ENCODE assay signal across 16 mouse cellular contexts in genomic region chr1:172317946-172318345, GRCm38 (mm10). TPM values are rescaled to one million over a fixed set of nuclear protein-coding genes. Genes with fewer than 3 reads are reported as not detected.
DNase-seq lines count a peak whose midpoint lies in the region; ATAC-seq and TF ChIP-seq lines count a peak whose summit lies in the region.
"Had no signal": no experiment of that assay in that cellular context is flagged by ENCODE, and none has a peak within 500 bp of the region (broad histone marks: within the 10 kb centered on the region; RNA-seq: fewer than 3 reads in every experiment).

No protein-coding gene starts in this region.

- ATAC-seq in forebrain, embryonic 11.5 days (replicated peaks; ENCODE audit: low FRiP score): no peak
- ATAC-seq in forebrain, embryonic 16.5 days: no peak
- ATAC-seq in neural tube, embryonic 11.5 days (ENCODE audit: insufficient read depth, low FRiP score, low TSS enrichment): no peak
- no peak for ATAC-seq in midbrain, postnatal 0 days (ENCODE audit: low FRiP score)
- no peak for ATAC-seq in kidney, embryonic 14.5 days (ENCODE audit: low FRiP score, low TSS enrichment)

- peaks cover 16% of the 10 kb centered on the region; the same call in 1 of the 2 replicates for H3K4me1 ChIP-seq in forebrain, embryonic 11.5 days (replicated peaks; ENCODE audit: control insufficient read depth, insufficient read depth, low read length)
- peaks cover 54% of the 10 kb centered on the region for H3K4me1 ChIP-seq in forebrain, embryonic 16.5 days (replicated peaks; ENCODE audit: control insufficient read depth, insufficient read depth, low read length)
- H3K4me1 ChIP-seq in neural tube, embryonic 11.5 days (ENCODE audit: control insufficient read depth, insufficient read depth, low read length): peaks cover 41% of the 10 kb centered on the region
- peaks cover 4% of the 10 kb centered on the region; the same call in 1 of the 2 replicates for H3K4me1 ChIP-seq in midbrain, postnatal 0 days (ENCODE audit: insufficient read depth, low read length)
- peaks cover 14% of the 10 kb centered on the region; the same call in 1 of the 2 replicates for H3K4me1 ChIP-seq in kidney, embryonic 14.5 days (ENCODE audit: control insufficient read depth, insufficient read depth, low read length)

- DNase-seq in forebrain, embryonic 11.5 days (ENCODE audit: low spot score): peak; percentile 61
- DNase-seq in neural tube, embryonic 11.5 days (ENCODE audit: low spot score): peak; percentile 10
- no peak for DNase-seq in neural tube, embryonic 10.5 days (ENCODE audit: extremely low spot score, low spot score)
- DNase-seq in cerebellum, postnatal 36 days: peak; percentile 55 to 58
- no peak for DNase-seq in midbrain, postnatal 0 days (ENCODE audit: low spot score)
- DNase-seq in c-Kit-positive CD71-positive TER-119-positive erythroid progenitor cells, embryonic 14.5 days (ENCODE audit: low spot score): no peak
- DNase-seq: heart, adult 18-20 months; thymus, postnatal 25 days had no signal

- 57% methylated on average over 15 of the region's 15 CpGs for WGBS in forebrain, embryonic 11.5 days
- WGBS in forebrain, embryonic 16.5 days: 58% methylated on average over 15 of the region's 15 CpGs
- 39% methylated on average over 14 of the region's 15 CpGs for WGBS in neural tube, embryonic 11.5 days
- WGBS in midbrain, postnatal 0 days: 55% methylated on average over 15 of the region's 15 CpGs
- 75% methylated on average over 15 of the region's 15 CpGs for WGBS in kidney, embryonic 14.5 days

- H3K9ac ChIP-seq in forebrain, embryonic 11.5 days (ENCODE audit: low read length): no peak overlapping the region; the same call in none of the 2 replicates
- no peak overlapping the region for H3K9ac ChIP-seq in forebrain, embryonic 16.5 days (replicated peaks; ENCODE audit: low read depth, low read length)
- H3K9ac ChIP-seq in neural tube, embryonic 11.5 days (ENCODE audit: low read length): 0 out of 2 replicates have a peak overlapping the region, but pooled peaks have one; percentile 22
- no peak overlapping the region for H3K9ac ChIP-seq in midbrain, postnatal 0 days (replicated peaks; ENCODE audit: low read length, poor library complexity, severe bottlenecking)
- H3K9ac ChIP-seq in kidney, embryonic 14.5 days (ENCODE audit: low read depth, low read length): no peak overlapping the region; the same call in 1 of the 2 replicates
- H3K9ac ChIP-seq: embryonic facial prominence, embryonic 12.5 days; limb, embryonic 15.5 days; lung, embryonic 15.5 days had no signal

- TF ChIP-seq CTCF in midbrain, postnatal 0 days (IDR thresholded peaks at IDR 0.05): peak; percentile 8; the same call in 1 of the 2 replicates

- no peak overlapping the region for H3K4me3 ChIP-seq in forebrain, embryonic 11.5 days (ENCODE audit: low read depth, low read length)
- H3K4me3 ChIP-seq in forebrain, embryonic 16.5 days (replicated peaks; ENCODE audit: low read length): no peak overlapping the region
- H3K4me3 ChIP-seq in neural tube, embryonic 11.5 days (ENCODE audit: low read depth, low read length): no peak overlapping the region
- H3K4me3 ChIP-seq in midbrain, postnatal 0 days (ENCODE audit: low read depth, low read length): no peak overlapping the region
- H3K4me3 ChIP-seq in kidney, embryonic 14.5 days (ENCODE audit: low read length): no peak overlapping the region
- H3K4me3 ChIP-seq: embryonic facial prominence, embryonic 12.5 days; limb, embryonic 15.5 days; lung, embryonic 15.5 days had no signal

- no peaks in the 10 kb centered on the region for H3K27me3 ChIP-seq in forebrain, embryonic 11.5 days (ENCODE audit: control insufficient read depth, insufficient read depth, low read length)
- no peaks in the 10 kb centered on the region for H3K27me3 ChIP-seq in forebrain, embryonic 16.5 days (replicated peaks; ENCODE audit: control insufficient read depth, insufficient read depth, low read length)
- no peaks in the 10 kb centered on the region for H3K27me3 ChIP-seq in neural tube, embryonic 11.5 days (ENCODE audit: control insufficient read depth, insufficient read depth, low read length)
- no peaks in the 10 kb centered on the region for H3K27me3 ChIP-seq in midbrain, postnatal 0 days (ENCODE audit: insufficient read depth, low read length)
- no peaks in the 10 kb centered on the region for H3K27me3 ChIP-seq in kidney, embryonic 14.5 days (ENCODE audit: control insufficient read depth, insufficient read depth, low read length)
- H3K27me3 ChIP-seq: embryonic facial prominence, embryonic 12.5 days; limb, embryonic 15.5 days; lung, embryonic 15.5 days had no signal

- H3K36me3 ChIP-seq in forebrain, embryonic 11.5 days (ENCODE audit: control insufficient read depth, insufficient read depth, low read length): peaks cover 4% of the 10 kb centered on the region; the same call in 1 of the 2 replicates
- 0 out of 2 replicates have a peak, but pooled peaks cover 2% of the 10 kb centered on the region for H3K36me3 ChIP-seq in forebrain, embryonic 16.5 days (ENCODE audit: control insufficient read depth, insufficient read depth)
- peaks cover 6% of the 10 kb centered on the region; the same call in 1 of the 2 replicates for H3K36me3 ChIP-seq in neural tube, embryonic 11.5 days (ENCODE audit: control insufficient read depth, insufficient read depth, low read length)
- peaks cover 20% of the 10 kb centered on the region for H3K36me3 ChIP-seq in midbrain, postnatal 0 days (ENCODE audit: insufficient read depth, low read length)
- peaks cover 11% of the 10 kb centered on the region for H3K36me3 ChIP-seq in kidney, embryonic 14.5 days (ENCODE audit: control insufficient read depth, insufficient read depth, low read length)

- H3K27ac ChIP-seq in forebrain, embryonic 11.5 days (ENCODE audit: low read depth, low read length): no peak overlapping the region
- H3K27ac ChIP-seq in forebrain, embryonic 16.5 days (ENCODE audit: low read length): no peak overlapping the region
- 0 out of 2 replicates have a peak overlapping the region, but pooled peaks have one; percentile 34 for H3K27ac ChIP-seq in neural tube, embryonic 11.5 days (ENCODE audit: low read depth, low read length)
- H3K27ac ChIP-seq in midbrain, postnatal 0 days (ENCODE audit: low read depth, low read length): no peak overlapping the region
- no peak overlapping the region for H3K27ac ChIP-seq in kidney, embryonic 14.5 days (ENCODE audit: low read depth, low read length)
- H3K27ac ChIP-seq: embryonic facial prominence, embryonic 12.5 days; limb, embryonic 15.5 days; lung, embryonic 15.5 days had no signal

- H3K9me3 ChIP-seq in forebrain, embryonic 11.5 days (ENCODE audit: control insufficient read depth, low read length): no peaks in the 10 kb centered on the region
- H3K9me3 ChIP-seq in forebrain, embryonic 16.5 days (ENCODE audit: control insufficient read depth, low read length): no peaks in the 10 kb centered on the region
- no peaks in the 10 kb centered on the region for H3K9me3 ChIP-seq in neural tube, embryonic 11.5 days (ENCODE audit: control insufficient read depth, low read length)
- H3K9me3 ChIP-seq in midbrain, postnatal 0 days (ENCODE audit: low read length): no peaks in the 10 kb centered on the region
- no peaks in the 10 kb centered on the region for H3K9me3 ChIP-seq in kidney, embryonic 14.5 days (ENCODE audit: control insufficient read depth, low read length)
- H3K9me3 ChIP-seq: embryonic facial prominence, embryonic 12.5 days; limb, embryonic 15.5 days; lung, embryonic 15.5 days had no signal

- H3K4me2 ChIP-seq in forebrain, embryonic 11.5 days (ENCODE audit: low read depth, low read length, severe bottlenecking): no peak overlapping the region
- no peak overlapping the region for H3K4me2 ChIP-seq in forebrain, embryonic 16.5 days (ENCODE audit: low read length)
- no peak overlapping the region for H3K4me2 ChIP-seq in neural tube, embryonic 11.5 days (ENCODE audit: low read depth)
- H3K4me2 ChIP-seq in midbrain, postnatal 0 days (ENCODE audit: low read depth, low read length, poor library complexity, severe bottlenecking): no peak overlapping the region
- no peak overlapping the region for H3K4me2 ChIP-seq in kidney, embryonic 14.5 days (replicated peaks; ENCODE audit: low read depth, low read length)
- H3K4me2 ChIP-seq: limb, embryonic 15.5 days; lung, embryonic 15.5 days had no signal

RNA-seq across cellular contexts. Expression of gene Kcnj9, which starts 11.2 kb away (rescaled TPM):
- 0.68 and 0.89 TPM in 2 replicates for polyA plus RNA-seq in forebrain, embryonic 11.5 days (2014; fragmentation: Nextera tagmentation; extraction: Ambion mirVana)
- polyA plus RNA-seq in forebrain, embryonic 16.5 days (2015; fragmentation: Nextera tagmentation; extraction: Ambion mirVana): 2.6 and 4.2 TPM in 2 replicates
- polyA plus RNA-seq in neural tube, embryonic 11.5 days (2014; fragmentation: Nextera tagmentation; extraction: Ambion mirVana): 0.30 and 0.84 TPM in 2 replicates
- total RNA-seq in midbrain, postnatal 0 days (2014; rRNA removed): 13.9 and 14.1 TPM in 2 replicates
- 5.8 and 6.7 TPM in 2 replicates for polyA plus RNA-seq in midbrain, postnatal 0 days (2015; fragmentation: Nextera tagmentation; extraction: Ambion mirVana)
- 0.20 TPM in 1 of 2 replicates, not detected in the other for polyA plus RNA-seq in kidney, embryonic 14.5 days (2014; fragmentation: Nextera tagmentation; extraction: Ambion mirVana)
- total RNA-seq: heart, adult 18-20 months; hematopoietic stem cell, adult 5-6 weeks; megakaryocyte-erythroid progenitor cell, adult 5-6 weeks had no signal
- polyA plus RNA-seq: kidney, embryonic 16.5 days had no signal

RNA-seq across cellular contexts. Expression of gene Atp1a2, which starts 20.1 kb away (rescaled TPM):
- polyA plus RNA-seq in forebrain, embryonic 11.5 days (2014; fragmentation: Nextera tagmentation; extraction: Ambion mirVana): 1.5 and 2.1 TPM in 2 replicates
- polyA plus RNA-seq in forebrain, embryonic 16.5 days (2015; fragmentation: Nextera tagmentation; extraction: Ambion mirVana): 42.4 and 47.1 TPM in 2 replicates
- polyA plus RNA-seq in neural tube, embryonic 11.5 days (2014; fragmentation: Nextera tagmentation; extraction: Ambion mirVana): 1.3 and 1.6 TPM in 2 replicates
- total RNA-seq in midbrain, postnatal 0 days (2014; rRNA removed): 398 and 409 TPM in 2 replicates
- polyA plus RNA-seq in midbrain, postnatal 0 days (2015; fragmentation: Nextera tagmentation; extraction: Ambion mirVana): 94.4 and 100 TPM in 2 replicates
- 0.66 and 0.96 TPM in 2 replicates for polyA plus RNA-seq in kidney, embryonic 14.5 days (2014; fragmentation: Nextera tagmentation; extraction: Ambion mirVana)
- total RNA-seq: hematopoietic stem cell, adult 5-6 weeks; megakaryocyte-erythroid progenitor cell, adult 5-6 weeks had no signal

RNA-seq across cellular contexts. Expression of gene Kcnj10, which starts 23.1 kb away (rescaled TPM):
- 0.69 and 0.73 TPM in 2 replicates for polyA plus RNA-seq in forebrain, embryonic 11.5 days (2014; fragmentation: Nextera tagmentation; extraction: Ambion mirVana)
- 2.1 and 2.2 TPM in 2 replicates for polyA plus RNA-seq in forebrain, embryonic 16.5 days (2015; fragmentation: Nextera tagmentation; extraction: Ambion mirVana)
- polyA plus RNA-seq in neural tube, embryonic 11.5 days (2014; fragmentation: Nextera tagmentation; extraction: Ambion mirVana): 0.85 and 0.93 TPM in 2 replicates
- total RNA-seq in midbrain, postnatal 0 days (2014; rRNA removed): 6.1 and 6.6 TPM in 2 replicates
- 3.6 and 3.9 TPM in 2 replicates for polyA plus RNA-seq in midbrain, postnatal 0 days (2015; fragmentation: Nextera tagmentation; extraction: Ambion mirVana)
- 0.31 and 0.57 TPM in 2 replicates for polyA plus RNA-seq in kidney, embryonic 14.5 days (2014; fragmentation: Nextera tagmentation; extraction: Ambion mirVana)
- total RNA-seq: hematopoietic stem cell, adult 5-6 weeks had no signal

RNA-seq across cellular contexts. Expression of gene Igsf8, which starts 56.5 kb away (rescaled TPM):
- 104 and 122 TPM in 2 replicates for polyA plus RNA-seq in forebrain, embryonic 11.5 days (2014; fragmentation: Nextera tagmentation; extraction: Ambion mirVana)
- polyA plus RNA-seq in forebrain, embryonic 16.5 days (2015; fragmentation: Nextera tagmentation; extraction: Ambion mirVana): 136 and 152 TPM in 2 replicates
- 121 and 142 TPM in 2 replicates for polyA plus RNA-seq in neural tube, embryonic 11.5 days (2014; fragmentation: Nextera tagmentation; extraction: Ambion mirVana)
- 114 and 115 TPM in 2 replicates for total RNA-seq in midbrain, postnatal 0 days (2014; rRNA removed)
- polyA plus RNA-seq in midbrain, postnatal 0 days (2015; fragmentation: Nextera tagmentation; extraction: Ambion mirVana): 79.6 and 88.8 TPM in 2 replicates
- polyA plus RNA-seq in kidney, embryonic 14.5 days (2014; fragmentation: Nextera tagmentation; extraction: Ambion mirVana): 39.5 and 53.1 TPM in 2 replicates

RNA-seq across cellular contexts. Expression of gene Pigm, which starts 58.4 kb away (rescaled TPM):
- polyA plus RNA-seq in forebrain, embryonic 11.5 days (2014; fragmentation: Nextera tagmentation; extraction: Ambion mirVana): 13.7 and 14.8 TPM in 2 replicates
- polyA plus RNA-seq in forebrain, embryonic 16.5 days (2015; fragmentation: Nextera tagmentation; extraction: Ambion mirVana): 4.5 and 4.7 TPM in 2 replicates
- polyA plus RNA-seq in neural tube, embryonic 11.5 days (2014; fragmentation: Nextera tagmentation; extraction: Ambion mirVana): 14.2 and 15.1 TPM in 2 replicates
- total RNA-seq in midbrain, postnatal 0 days (2014; rRNA removed): 11.5 and 16.4 TPM in 2 replicates
- polyA plus RNA-seq in midbrain, postnatal 0 days (2015; fragmentation: Nextera tagmentation; extraction: Ambion mirVana): 2.2 and 2.6 TPM in 2 replicates
- 9.5 and 12.1 TPM in 2 replicates for polyA plus RNA-seq in kidney, embryonic 14.5 days (2014; fragmentation: Nextera tagmentation; extraction: Ambion mirVana)

Comparison
In these comparisons a context has a peak if more than half of its experiments do, and no peak if none do; other contexts are left out.
1. DNase-seq: peak in forebrain, embryonic 11.5 days (single experiment), neural tube, embryonic 11.5 days (single experiment) and cerebellum, postnatal 36 days (2 of 2); none in neural tube, embryonic 10.5 days (single experiment), midbrain, postnatal 0 days (single experiment) and c-Kit-positive CD71-positive TER-119-positive erythroid progenitor cells, embryonic 14.5 days (single experiment).
2. RNA of gene Atp1a2, which starts 20.1 kb away (polyA plus RNA-seq): 94.4 to 100 TPM in midbrain, postnatal 0 days and 42.4 to 47.1 TPM in forebrain, embryonic 16.5 days; 1.5 to 2.1 TPM in forebrain, embryonic 11.5 days, 1.3 to 1.6 TPM in neural tube, embryonic 11.5 days and 0.66 to 0.96 TPM in kidney, embryonic 14.5 days; every median in the first group is over 10 times any median in the second.